Mouse (Mus musculus): ENCODE data around the gene 4930524J08Rik.

GRCm38 (mm10) chr5:99941273-99941672 lies 37.6 kb upstream of the 4930524J08Rik start:
- TF ChIP-seq POLR2A (IDR thresholded peaks at IDR 0.05; ENCODE audit: control insufficient read depth, low read depth, low read length) (no peak), CTCF (IDR thresholded peaks at IDR 0.05; ENCODE audit: control insufficient read depth, insufficient read depth, insufficient replicate concordance, low read depth, low read length) (no peak)

Data from testis, adult 2 months (tissue).